Mouse (Mus musculus) kidney, postnatal 0 days (tissue): ENCODE results near the gene Atp6v0c. TPM values are rescaled to one million over a fixed set of nuclear protein-coding genes. Genes with fewer than 3 reads are reported as not detected.

Experiments used
- ATAC-seq: fragments of 200-750 bp; cut with Nextera tagmentation; replicated peaks from 2 replicates; pipeline ENCODE4 v1.8.0; 2017; ENCODE audit warnings: low read depth, moderate number of reproducible peaks, moderate TSS enrichment, moderate library complexity; ENCODE audit not compliant: low FRiP score
- DNase-seq: peaks from one replicate; pipeline ENCODE4 v3.0.0-alpha.2; 2016; ENCODE audit warnings: low spot score
- H3K27ac ChIP-seq: fragments of 300-500 bp; sonication (generic); 2 replicates; pipeline ENCODE4 v1.5.1; 2014; ENCODE audit warnings: mild to moderate bottlenecking
- H3K27me3 ChIP-seq: fragments of 300-500 bp; sonication (generic); 2 replicates; pipeline ENCODE4 v1.6.1; 2014; ENCODE audit warnings: low read length, mixed read lengths; ENCODE audit not compliant: insufficient read depth
- H3K36me3 ChIP-seq: fragments of 300-500 bp; sonication (generic); 2 replicates; pipeline ENCODE4 v1.6.1; 2014; ENCODE audit warnings: low read length, mixed read lengths; ENCODE audit not compliant: insufficient read depth
- H3K4me1 ChIP-seq: fragments of 300-500 bp; sonication (generic); replicated peaks from 2 replicates; pipeline ENCODE4 v1.6.1; 2014; ENCODE audit warnings: antibody characterized with exemption, low read length, mixed read lengths; ENCODE audit not compliant: insufficient read depth
- H3K4me2 ChIP-seq: fragments of 300-500 bp; sonication (generic); 2 replicates; pipeline ENCODE4 v1.6.1; 2014; ENCODE audit warnings: mild to moderate bottlenecking, low read length, moderate library complexity, mixed read lengths
- H3K4me3 ChIP-seq: fragments of 300-500 bp; sonication (generic); replicated peaks from 2 replicates; pipeline ENCODE4 v1.5.1; 2014; ENCODE audit warnings: low read depth, low read length
- H3K9ac ChIP-seq: fragments of 300-500 bp; sonication (generic); 2 replicates; pipeline ENCODE4 v1.6.1; 2014; ENCODE audit warnings: low read depth, low read length
- H3K9me3 ChIP-seq: fragments of 300-500 bp; sonication (generic); replicated peaks from 2 replicates; pipeline ENCODE4 v1.6.1; 2016; ENCODE audit warnings: low read length, inconsistent platforms, mixed read lengths
- CTCF ChIP-seq: IDR thresholded peaks from 2 replicates; pipeline ENCODE4 v1.5.1; 2016; ENCODE audit warnings: antibody characterized with exemption, low read depth, mild to moderate bottlenecking, moderate library complexity
- WGBS: fragments of 180-500 bp; shearing (Covaris S2); extraction: QIAGEN DNeasy Blood & Tissue Kit; methylation state at CpG from one replicate; pipeline ENCODE4 v1.1.7; 2014; 5-methylcytosine and 5-hydroxymethylcytosine counted together
- polyA plus RNA-seq: library from polyadenylated mRNA; unstranded; fragments of >200 nt; fragmentation: Nextera tagmentation; extraction: Ambion mirVana; gene quantifications from 2 replicates; pipeline ENCODE4 v1.2.1, GENCODE M21; 2015

The Atp6v0c gene
- 974 and 1,011 TPM in 2 replicates for polyA plus RNA-seq

DNA sequence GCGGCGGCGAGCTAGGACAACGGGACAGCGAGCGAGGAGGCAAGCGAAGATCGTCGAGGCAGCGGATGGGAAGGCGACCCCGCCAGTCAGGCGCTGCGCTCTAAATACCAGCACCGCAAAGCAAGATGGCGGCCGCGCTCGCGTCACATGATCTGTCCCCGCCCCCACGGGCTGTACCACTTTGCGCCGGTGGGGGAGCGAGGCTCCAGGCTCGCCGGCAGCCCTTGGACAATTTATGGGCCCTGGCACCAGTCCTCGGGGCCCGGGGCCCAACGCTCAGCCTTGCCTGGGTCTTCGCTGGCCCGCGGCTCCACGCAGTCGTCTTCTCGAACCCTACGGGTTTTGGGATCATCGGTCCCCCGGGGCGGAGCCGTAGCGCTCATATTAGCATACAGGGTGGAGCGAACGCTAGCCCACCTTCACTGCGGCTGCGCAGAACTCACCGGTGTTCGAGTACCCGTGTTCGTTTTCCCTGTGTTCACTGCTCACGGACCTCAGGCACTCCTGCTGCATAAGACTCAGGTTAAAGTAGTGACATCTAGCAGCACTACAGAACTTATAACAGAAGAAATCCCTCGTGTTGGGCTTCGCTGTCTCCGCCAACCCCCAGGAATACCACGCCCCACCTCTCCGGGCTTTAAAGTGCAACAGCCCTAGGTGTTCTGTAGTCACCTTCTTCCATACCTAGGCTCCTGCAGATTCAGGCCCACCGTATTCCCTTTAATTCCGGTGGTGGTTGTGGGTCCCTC is at the start of gene Atp6v0c:
Gene Atp6v0c, minus strand, starts transcription at position 386 of the 749 bp plus-strand sequence.
- DNase-seq (peak; percentile 96), ATAC-seq (peak; percentile 85)
- Histone ChIP-seq H3K4me1 (peaks cover 6% of the 10 kb centered on the region), H3K36me3 (peaks cover 4% of the 10 kb centered on the region; the same call in 1 of the 2 replicates), H3K4me3 (peak within 1 kb of the TSS; percentile 54), H3K9me3 (no peaks in the 10 kb centered on the region), H3K27ac (peak within 1 kb of the TSS; percentile 92), H3K9ac (peak within 1 kb of the TSS; percentile 87), H3K4me2 (peak within 1 kb of the TSS; percentile 74), H3K27me3 (no peaks in the 10 kb centered on the region)
- WGBS: under 1% methylated on average over 57 of the region's 58 CpGs
- TF ChIP-seq CTCF: peak; percentile 37; the same call in 1 of the 2 replicates

GRCm38 (mm10) chr17:24216836-24217235 is 47.3 kb upstream of the Atp6v0c start:
- WGBS: 75% methylated on average over 4 of the region's 4 CpGs
- Histone ChIP-seq H3K4me2 (no peak overlapping the region), H3K36me3 (0 out of 2 replicates have a peak, but pooled peaks cover 7% of the 10 kb centered on the region), H3K9me3 (no peaks in the 10 kb centered on the region), H3K27me3 (no peaks in the 10 kb centered on the region), H3K27ac (no peak overlapping the region), H3K9ac (no peak overlapping the region), H3K4me3 (no peak overlapping the region), H3K4me1 (peaks cover 8% of the 10 kb centered on the region; the same call in 1 of the 2 replicates)
- DNase-seq (no peak), ATAC-seq (no peak)
- no peak for TF ChIP-seq CTCF

DNA sequence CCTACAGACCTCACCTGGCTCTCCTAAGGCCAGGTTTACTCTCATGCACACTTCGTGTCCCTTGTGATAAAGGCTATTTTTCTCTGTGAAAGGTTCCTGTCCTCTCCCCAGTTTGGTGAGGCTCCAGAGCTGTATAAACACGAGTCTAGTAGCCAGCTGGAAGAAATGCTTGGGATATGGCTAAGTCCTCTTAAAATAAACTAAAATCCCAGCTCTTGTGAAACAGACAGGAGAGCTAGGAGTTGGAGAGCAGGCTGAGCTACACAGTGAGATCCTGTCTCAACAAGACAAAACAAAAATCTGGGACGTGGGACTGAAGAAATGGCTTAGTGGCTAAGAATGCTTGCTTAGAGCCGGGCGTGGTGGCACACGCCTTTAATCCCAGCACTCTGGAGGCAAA is 43.7 kb upstream of the Atp6v0c start:
- H3K9me3 ChIP-seq: no peaks in the 10 kb centered on the region
- no peak overlapping the region for H3K27ac ChIP-seq
- ATAC-seq (no peak), DNase-seq (no peak)
- 0 out of 2 replicates have a peak, but pooled peaks cover 7% of the 10 kb centered on the region for H3K36me3 ChIP-seq
- 0 out of 2 replicates have a peak, but pooled peaks cover 3% of the 10 kb centered on the region for H3K27me3 ChIP-seq
- peaks cover 18% of the 10 kb centered on the region for H3K4me1 ChIP-seq
- WGBS: 79% methylated on average over 6 of the region's 6 CpGs
- H3K4me3 ChIP-seq: no peak overlapping the region
- no peak overlapping the region for H3K4me2 ChIP-seq
- H3K9ac ChIP-seq: no peak overlapping the region
- no peak for TF ChIP-seq CTCF

- Histone ChIP-seq H3K27ac (no peak overlapping the region), H3K9ac (no peak overlapping the region), H3K9me3 (no peaks in the 10 kb centered on the region), H3K36me3 (0 out of 2 replicates have a peak, but pooled peaks cover 7% of the 10 kb centered on the region), H3K4me2 (peak overlapping the region; percentile 79), H3K4me1 (peaks cover 23% of the 10 kb centered on the region), H3K4me3 (peak overlapping the region; percentile 30; the same call in 1 of the 2 replicates), H3K27me3 (0 out of 2 replicates have a peak, but pooled peaks cover 3% of the 10 kb centered on the region)
- 36% methylated on average over 5 of the region's 5 CpGs for WGBS
- no peak for ATAC-seq
- peak; percentile 42 for TF ChIP-seq CTCF
- no peak for DNase-seq
Measured at GRCm38 (mm10) chr17:24212441-24213018, 43.0 kb upstream of the Atp6v0c start.

DNA sequence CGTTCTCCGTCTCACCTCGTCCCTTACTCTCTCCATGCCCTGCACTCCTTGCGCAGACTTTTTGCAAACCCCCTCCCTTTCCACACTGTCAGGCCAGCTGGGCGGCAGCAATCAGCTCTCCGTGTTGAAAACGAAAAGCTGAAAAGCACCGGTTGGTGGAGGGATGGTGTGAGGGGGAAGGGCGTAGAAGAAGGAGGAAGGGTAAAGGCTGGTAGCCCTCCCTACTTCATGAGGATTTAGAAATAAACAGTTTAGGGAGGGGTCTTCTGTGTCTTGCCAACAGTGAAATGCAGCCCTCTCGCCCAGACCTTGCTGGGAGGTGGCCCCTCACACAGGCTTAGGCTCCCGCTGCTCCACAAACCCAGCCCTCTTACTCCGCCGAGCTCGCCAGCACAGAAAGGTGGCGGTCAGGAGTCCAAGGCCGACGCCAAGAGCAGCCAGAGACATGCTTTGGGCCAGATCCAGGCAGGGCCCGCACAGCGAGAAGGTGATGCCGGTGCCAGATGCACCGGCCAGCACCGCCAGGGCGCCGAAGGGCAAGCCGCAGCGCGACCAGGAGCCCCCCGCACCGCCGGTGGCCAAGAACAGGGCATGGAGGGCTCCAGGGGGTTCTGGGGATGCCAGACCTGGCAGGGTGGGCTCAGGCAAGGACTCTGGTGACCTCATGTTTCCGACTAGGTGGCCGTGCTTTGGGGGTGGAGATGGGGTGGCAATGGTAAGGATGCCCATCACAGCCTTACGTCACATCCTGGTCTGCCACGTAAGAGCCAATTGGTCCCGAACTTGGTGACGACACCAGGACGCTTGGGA is 42.3 kb upstream of the Atp6v0c start:
- peak overlapping the region; percentile 79 for H3K4me2 ChIP-seq
- ATAC-seq (peak; percentile 29; the same call in 1 of the 2 replicates), DNase-seq (peak; percentile 72)
- H3K27me3 ChIP-seq: peaks cover 3% of the 10 kb centered on the region; the same call in 1 of the 2 replicates
- peak overlapping the region; percentile 58 for H3K9ac ChIP-seq
- H3K36me3 ChIP-seq: 0 out of 2 replicates have a peak, but pooled peaks cover 7% of the 10 kb centered on the region
- 4% methylated on average over 37 of the region's 37 CpGs for WGBS
- peak overlapping the region; percentile 30 for H3K4me3 ChIP-seq
- H3K4me1 ChIP-seq: peaks cover 23% of the 10 kb centered on the region
- no peak overlapping the region for H3K27ac ChIP-seq
- TF ChIP-seq CTCF: no peak
- H3K9me3 ChIP-seq: no peaks in the 10 kb centered on the region
